In genomic region chr4:44168231-44168647, GRCm38 (mm10) we compare ENCODE assay signal across 8 mouse cellular contexts.
DNase-seq lines count a peak whose midpoint lies in the region; ATAC-seq and TF ChIP-seq lines count a peak whose summit lies in the region.

No protein-coding gene starts in this region.

- H3K4me1 ChIP-seq in ES-E14 (ENCODE audit: control insufficient read depth in 2 of 2, insufficient read depth in 2 of 2, low read length in 2 of 2, poor library complexity in 1 of 2), result peaks cover 0 to 11% of the 10 kb centered on the region in 2 experiments; a peak in 2 of 4 replicates
- peaks cover 39% of the 10 kb centered on the region for H3K4me1 ChIP-seq in forebrain, embryonic 15.5 days
- H3K4me1 ChIP-seq in lung, embryonic 14.5 days (ENCODE audit: insufficient read depth), result peaks cover 10% of the 10 kb centered on the region; the same call in 1 of the 2 replicates
- H3K4me1 ChIP-seq in olfactory bulb, adult 2 months (ENCODE audit: control insufficient read depth, insufficient read depth, low read length), result no peaks in the 10 kb centered on the region
- peaks cover 4% of the 10 kb centered on the region; the same call in 1 of the 2 replicates for H3K4me1 ChIP-seq in thymus, adult 2 months (replicated peaks; ENCODE audit: control insufficient read depth, insufficient read depth, low read length)

- peak overlapping the region; percentile 67 for H3K4me2 ChIP-seq in forebrain, embryonic 15.5 days (replicated peaks)
- peak overlapping the region; percentile 65 for H3K4me2 ChIP-seq in lung, embryonic 14.5 days

- no peaks in the 10 kb centered on the region for H3K9me3 ChIP-seq in ES-E14 (ENCODE audit: control insufficient read depth, insufficient read depth, low read depth, low read length)
- no peaks in the 10 kb centered on the region for H3K9me3 ChIP-seq in forebrain, embryonic 15.5 days
- H3K9me3 ChIP-seq in lung, embryonic 14.5 days (ENCODE audit: low read depth, low read length), result no peaks in the 10 kb centered on the region

- H3K27ac ChIP-seq in ES-E14 (ENCODE audit: insufficient read depth, low read depth, low read length, poor library complexity, severe bottlenecking), result no peak overlapping the region; the same call in 1 of the 2 replicates
- H3K27ac ChIP-seq in forebrain, embryonic 15.5 days (replicated peaks), result peak overlapping the region; percentile 74
- peak overlapping the region; percentile 64 for H3K27ac ChIP-seq in layer of hippocampus, adult 2 months
- peak overlapping the region; percentile 44 for H3K27ac ChIP-seq in lung, embryonic 14.5 days (ENCODE audit: low read depth)
- no peak overlapping the region for H3K27ac ChIP-seq in olfactory bulb, adult 2 months (ENCODE audit: insufficient read depth, low read depth, low read length)
- peak overlapping the region; percentile 85 for H3K27ac ChIP-seq in thymus, adult 2 months (ENCODE audit: control insufficient read depth, insufficient read depth, low read length)

- intact Hi-C loops in heart, postnatal 36 days (cut with DNase I), result no loop called here

- peak; percentile 87 for ATAC-seq in forebrain, embryonic 15.5 days (replicated peaks)
- peak; percentile 89 for ATAC-seq in lung, embryonic 14.5 days (ENCODE audit: insufficient read depth)

- in situ Hi-C loops in ES-E14 (cut with MboI; ENCODE audit: low sequenced_read_pairs in 2 of 2, unreplicated experiment in 2 of 2), result no loop called here

- no peaks in the 10 kb centered on the region for H3K27me3 ChIP-seq in forebrain, embryonic 15.5 days
- no peaks in the 10 kb centered on the region for H3K27me3 ChIP-seq in lung, embryonic 14.5 days (ENCODE audit: insufficient read depth, low read length)
- H3K27me3 ChIP-seq in thymus, adult 2 months (ENCODE audit: control insufficient read depth, insufficient read depth, low read length), result no peaks in the 10 kb centered on the region

- TF ChIP-seq POLR2A in olfactory bulb, adult 2 months (IDR thresholded peaks at IDR 0.05; ENCODE audit: insufficient read depth, low read depth, low read length), result no peak
- TF ChIP-seq POLR2A in thymus, adult 2 months (IDR thresholded peaks at IDR 0.05; ENCODE audit: control insufficient read depth, extremely low read depth, insufficient read depth, low read length, poor library complexity), result peak; percentile 98

- H3K9ac ChIP-seq in ES-E14 (ENCODE audit: insufficient read depth, low read depth, low read length, poor library complexity, severe bottlenecking), result no peak overlapping the region
- H3K9ac ChIP-seq in forebrain, embryonic 15.5 days (replicated peaks), result peak overlapping the region; percentile 44
- peak overlapping the region; percentile 27 for H3K9ac ChIP-seq in lung, embryonic 14.5 days

- TF ChIP-seq CTCF in layer of hippocampus, adult 2 months (conservative IDR thresholded peaks at IDR 0.05), result no peak
- no peak for TF ChIP-seq CTCF in lung, embryonic 14.5 days (IDR thresholded peaks at IDR 0.05; ENCODE audit: low read depth)
- no peak for TF ChIP-seq CTCF in olfactory bulb, adult 2 months (IDR thresholded peaks at IDR 0.05; ENCODE audit: insufficient read depth, low read depth, low read length)
- TF ChIP-seq CTCF in thymus, adult 2 months (IDR thresholded peaks at IDR 0.05; ENCODE audit: borderline replicate concordance, control insufficient read depth, extremely low read depth, insufficient read depth, low read length, poor library complexity), result no peak

- H3K4me3 ChIP-seq in ES-E14 (ENCODE audit: insufficient read depth in 1 of 2, low read depth in 1 of 2, low read length in 2 of 2, poor library complexity in 1 of 2, severe bottlenecking in 1 of 2), result peak overlapping the region; percentile 55 to 61
- H3K4me3 ChIP-seq in forebrain, embryonic 15.5 days, result peak overlapping the region; percentile 53
- peak overlapping the region; percentile 76 for H3K4me3 ChIP-seq in layer of hippocampus, adult 2 months
- H3K4me3 ChIP-seq in lung, embryonic 14.5 days (ENCODE audit: low read depth, low read length), result peak overlapping the region; percentile 45
- peak overlapping the region; percentile 49 for H3K4me3 ChIP-seq in olfactory bulb, adult 2 months (ENCODE audit: insufficient read depth, low read depth, low read length)
- peak overlapping the region; percentile 42 for H3K4me3 ChIP-seq in thymus, adult 2 months (ENCODE audit: control insufficient read depth, insufficient read depth, low read length)

- WGBS in forebrain, embryonic 15.5 days, result under 1% methylated on average over 24 of the region's 34 CpGs
- under 1% methylated on average over 26 of the region's 34 CpGs for WGBS in lung, embryonic 14.5 days
- WGBS in olfactory bulb, adult 2 months, result under 1% methylated on average over 21 of the region's 34 CpGs
- WGBS in thymus, adult 2 months, result under 1% methylated on average over 18 of the region's 34 CpGs

- H3K36me3 ChIP-seq in ES-E14 (ENCODE audit: control insufficient read depth, insufficient read depth, low read length, poor library complexity, severe bottlenecking), result no peaks in the 10 kb centered on the region
- no peaks in the 10 kb centered on the region for H3K36me3 ChIP-seq in forebrain, embryonic 15.5 days
- H3K36me3 ChIP-seq in lung, embryonic 14.5 days (ENCODE audit: insufficient read depth), result no peaks in the 10 kb centered on the region
- no peaks in the 10 kb centered on the region for H3K36me3 ChIP-seq in thymus, adult 2 months (ENCODE audit: control insufficient read depth, insufficient read depth, low read length)

- peak; percentile 89 for DNase-seq in ES-E14 (ENCODE audit: low read depth, low spot score)
- peak; percentile 92 for DNase-seq in cerebellum, adult 11-12 months
- peak; percentile 94 to 95 for DNase-seq in heart, postnatal 36 days
- DNase-seq in layer of hippocampus, adult 2 months (ENCODE audit: low spot score in 2 of 2), result peak; percentile 86 to 94
- peak; percentile 98 for DNase-seq in lung, embryonic 14.5 days
- DNase-seq in thymus, adult 2 months, result peak; percentile 98

TF ChIP-seq in ES-E14, 5 proteins besides CTCF, POLR2A, EP300 and RAD21:
- 0 out of 2 replicates have a peak, but pooled peaks have one; percentile 46 for TF ChIP-seq HCFC1 (IDR thresholded peaks at IDR 0.05; ENCODE audit: borderline replicate concordance, insufficient read depth, low read length)
- TF ChIP-seq ZC3H11A (IDR thresholded peaks at IDR 0.05; ENCODE audit: borderline replicate concordance, low read depth, low read length), result no peak

Comparison
In these comparisons a context has a peak if more than half of its experiments do, and no peak if none do; other contexts are left out.
1. H3K27ac ChIP-seq: peak in forebrain, embryonic 15.5 days (single experiment), layer of hippocampus, adult 2 months (single experiment), lung, embryonic 14.5 days (single experiment) and thymus, adult 2 months (single experiment); none in ES-E14 (single experiment) and olfactory bulb, adult 2 months (single experiment).
2. Peak in every context shown above with its lines, with median percentiles within 50 percentile points of each other: DNase-seq and H3K4me3 ChIP-seq.